Mouse (Mus musculus) kidney, adult 2 months (tissue): ENCODE results near the gene Spns1.

Source experiments
- CTCF ChIP-seq: fragments of 200-500 bp; conservative IDR thresholded peaks from 2 replicates; pipeline ENCODE4 v1.5.1; 2011; ENCODE audit warnings: low read depth, mild to moderate bottlenecking, control low read depth, low read length, moderate library complexity, mixed read lengths; ENCODE audit not compliant: insufficient read depth, insufficient read length
- POLR2A ChIP-seq: fragments of 200-500 bp; IDR thresholded peaks from one replicate; pipeline ENCODE4 v1.6.1; 2011; ENCODE audit warnings: low read depth, low read length, control low read depth

- TF ChIP-seq CTCF, result no peak
- TF ChIP-seq POLR2A, result no peak
These were observed 21.2 kb downstream of the Spns1 start for GRCm38 (mm10) chr7:126355847-126356597.
